Mouse (Mus musculus) heart, embryonic 13.5 days (tissue): ENCODE results near the gene Syne1. TPM values are rescaled to one million over a fixed set of nuclear protein-coding genes. Genes with fewer than 3 reads are reported as not detected.

Experiments used
- ATAC-seq: fragments of 200-750 bp; cut with Nextera tagmentation; 2 replicates; pipeline ENCODE4 v1.8.0; 2017; ENCODE audit warnings: moderate TSS enrichment; ENCODE audit not compliant: insufficient number of reproducible peaks, low FRiP score, low TSS enrichment; ENCODE audit errors: extremely low read depth
- H3K27ac ChIP-seq: fragments of 300-500 bp; sonication (generic); replicated peaks from 2 replicates; pipeline ENCODE4 v1.5.1; 2015; ENCODE audit warnings: moderate library complexity, mild to moderate bottlenecking, inconsistent platforms
- H3K27me3 ChIP-seq: fragments of 300-500 bp; sonication (generic); replicated peaks from 2 replicates; pipeline ENCODE4 v1.6.1; 2015; ENCODE audit warnings: mild to moderate bottlenecking, inconsistent platforms
- H3K36me3 ChIP-seq: fragments of 300-500 bp; sonication (generic); 2 replicates; pipeline ENCODE4 v1.6.1; 2015; ENCODE audit warnings: mild to moderate bottlenecking, inconsistent platforms
- H3K4me1 ChIP-seq: fragments of 300-500 bp; sonication (generic); 2 replicates; pipeline ENCODE4 v1.6.1; 2015; ENCODE audit warnings: inconsistent platforms
- H3K4me2 ChIP-seq: fragments of 300-500 bp; sonication (generic); 2 replicates; pipeline ENCODE4 v1.6.1; 2015; ENCODE audit warnings: inconsistent platforms, mild to moderate bottlenecking, moderate library complexity
- H3K4me3 ChIP-seq: fragments of 300-500 bp; sonication (generic); 2 replicates; pipeline ENCODE4 v1.5.1; 2015; ENCODE audit warnings: moderate library complexity, mild to moderate bottlenecking, inconsistent platforms
- H3K9ac ChIP-seq: fragments of 300-500 bp; sonication (generic); 2 replicates; pipeline ENCODE4 v1.6.1; 2015; ENCODE audit warnings: inconsistent platforms, mild to moderate bottlenecking, moderate library complexity
- H3K9me3 ChIP-seq: fragments of 300-500 bp; sonication (generic); 2 replicates; pipeline ENCODE4 v1.6.1; 2016; ENCODE audit warnings: inconsistent platforms
- WGBS: fragments of 180-500 bp; shearing (Covaris S2); methylation state at CpG from one replicate; pipeline ENCODE4 v1.1.7; 2015; ENCODE audit warnings: mixed read lengths; 5-methylcytosine and 5-hydroxymethylcytosine counted together
- polyA plus RNA-seq: library from polyadenylated mRNA; unstranded; fragments of >200 nt; fragmentation: Nextera tagmentation; extraction: Ambion mirVana; gene quantifications from 2 replicates; pipeline ENCODE4 v1.2.1, GENCODE M21; 2015

Gene Syne1
- polyA plus RNA-seq, 1 experiment from 2014 or later, result 14.6 TPM

- no peak for ATAC-seq
- Histone ChIP-seq H3K4me3 (no peak overlapping the region), H3K9me3 (no peaks in the 10 kb centered on the region), H3K27me3 (no peaks in the 10 kb centered on the region), H3K4me1 (no peaks in the 10 kb centered on the region; the same call in 1 of the 2 replicates), H3K27ac (no peak overlapping the region), H3K4me2 (no peak overlapping the region), H3K36me3 (peaks cover 73% of the 10 kb centered on the region), H3K9ac (no peak overlapping the region)
- 71% methylated on average over 4 of the region's 4 CpGs for WGBS
Observed at GRCm38 (mm10) chr10:5239680-5240079, 311.6 kb downstream of the Syne1 start.

- WGBS, result 72% methylated on average over 4 of the region's 4 CpGs
- Histone ChIP-seq H3K4me1 (no peaks in the 10 kb centered on the region; the same call in 1 of the 2 replicates), H3K9me3 (no peaks in the 10 kb centered on the region), H3K4me2 (no peak overlapping the region), H3K4me3 (no peak overlapping the region), H3K27ac (no peak overlapping the region), H3K27me3 (no peaks in the 10 kb centered on the region), H3K9ac (no peak overlapping the region), H3K36me3 (peaks cover 69% of the 10 kb centered on the region)
- no peak for ATAC-seq
Observed at GRCm38 (mm10) chr10:5236926-5237325, 314.4 kb downstream of the Syne1 start.

GRCm38 (mm10) chr10:5236171-5236570 lies 315.1 kb downstream of the Syne1 start:
- 84% methylated on average over 3 of the region's 3 CpGs for WGBS
- no peak for ATAC-seq
- Histone ChIP-seq H3K9me3 (no peaks in the 10 kb centered on the region), H3K36me3 (peaks cover 74% of the 10 kb centered on the region), H3K27ac (no peak overlapping the region), H3K9ac (no peak overlapping the region), H3K4me2 (no peak overlapping the region), H3K4me3 (no peak overlapping the region), H3K27me3 (no peaks in the 10 kb centered on the region), H3K4me1 (no peaks in the 10 kb centered on the region; the same call in 1 of the 2 replicates)

GRCm38 (mm10) chr10:5234721-5235501 lies 316.4 kb downstream of the Syne1 start:
- H3K9me3 ChIP-seq, result no peaks in the 10 kb centered on the region
- no peaks in the 10 kb centered on the region for H3K27me3 ChIP-seq
- H3K27ac ChIP-seq, result no peak overlapping the region
- H3K36me3 ChIP-seq, result peaks cover 76% of the 10 kb centered on the region
- H3K9ac ChIP-seq, result no peak overlapping the region
- WGBS, result 74% methylated on average over 9 of the region's 9 CpGs
- no peaks in the 10 kb centered on the region; the same call in 1 of the 2 replicates for H3K4me1 ChIP-seq
- H3K4me2 ChIP-seq, result no peak overlapping the region
- no peak overlapping the region for H3K4me3 ChIP-seq
- ATAC-seq, result no peak

- H3K27ac ChIP-seq, result no peak overlapping the region
- H3K4me1 ChIP-seq, result no peaks in the 10 kb centered on the region
- no peaks in the 10 kb centered on the region for H3K9me3 ChIP-seq
- H3K9ac ChIP-seq, result no peak overlapping the region
- H3K4me2 ChIP-seq, result no peak overlapping the region
- peaks cover 74% of the 10 kb centered on the region for H3K36me3 ChIP-seq
- 81% methylated on average over 8 of the region's 8 CpGs for WGBS
- H3K27me3 ChIP-seq, result no peaks in the 10 kb centered on the region
- ATAC-seq, result no peak
- no peak overlapping the region for H3K4me3 ChIP-seq
Observed at GRCm38 (mm10) chr10:5229129-5229528, 322.2 kb downstream of the Syne1 start.

GRCm38 (mm10) chr10:5227395-5228076 lies 323.7 kb downstream of the Syne1 start:
- H3K9me3 ChIP-seq, result no peaks in the 10 kb centered on the region
- ATAC-seq, result no peak
- H3K27ac ChIP-seq, result no peak overlapping the region
- H3K9ac ChIP-seq, result no peak overlapping the region
- no peak overlapping the region for H3K4me3 ChIP-seq
- no peaks in the 10 kb centered on the region for H3K4me1 ChIP-seq
- H3K4me2 ChIP-seq, result no peak overlapping the region
- H3K36me3 ChIP-seq, result peaks cover 66% of the 10 kb centered on the region
- no peaks in the 10 kb centered on the region for H3K27me3 ChIP-seq
- 68% methylated on average over 20 of the region's 20 CpGs for WGBS

- no peak overlapping the region for H3K27ac ChIP-seq
- no peaks in the 10 kb centered on the region for H3K27me3 ChIP-seq
- no peak overlapping the region for H3K4me2 ChIP-seq
- WGBS, result 54% methylated on average over 1 of the region's 1 CpGs
- H3K36me3 ChIP-seq, result peaks cover 64% of the 10 kb centered on the region
- H3K9me3 ChIP-seq, result no peaks in the 10 kb centered on the region
- no peak overlapping the region for H3K4me3 ChIP-seq
- H3K4me1 ChIP-seq, result no peaks in the 10 kb centered on the region
- H3K9ac ChIP-seq, result no peak overlapping the region
- no peak for ATAC-seq
Observed at GRCm38 (mm10) chr10:5215943-5216342, 335.3 kb downstream of the Syne1 start.

GRCm38 (mm10) chr10:5207905-5208641 lies 343.2 kb downstream of the Syne1 start:
- H3K4me2 ChIP-seq, result no peak overlapping the region
- H3K9me3 ChIP-seq, result no peaks in the 10 kb centered on the region
- H3K36me3 ChIP-seq, result peaks cover 41% of the 10 kb centered on the region
- H3K27ac ChIP-seq, result peak overlapping the region; percentile 78
- no peak overlapping the region; the same call in 1 of the 2 replicates for H3K9ac ChIP-seq
- no peak overlapping the region for H3K4me3 ChIP-seq
- WGBS, result 16% methylated on average over 7 of the region's 7 CpGs
- peaks cover 20% of the 10 kb centered on the region for H3K4me1 ChIP-seq
- no peaks in the 10 kb centered on the region for H3K27me3 ChIP-seq
- peak; percentile 74 for ATAC-seq

- H3K27ac ChIP-seq, result no peak overlapping the region
- H3K36me3 ChIP-seq, result peaks cover 53% of the 10 kb centered on the region
- H3K9me3 ChIP-seq, result no peaks in the 10 kb centered on the region
- peaks cover 20% of the 10 kb centered on the region for H3K4me1 ChIP-seq
- no peak for ATAC-seq
- H3K9ac ChIP-seq, result no peak overlapping the region
- H3K4me3 ChIP-seq, result no peak overlapping the region
- WGBS, result 78% methylated on average over 3 of the region's 3 CpGs
- no peak overlapping the region for H3K4me2 ChIP-seq
- H3K27me3 ChIP-seq, result no peaks in the 10 kb centered on the region
Observed at GRCm38 (mm10) chr10:5205977-5206376, 345.3 kb downstream of the Syne1 start.

GRCm38 (mm10) chr10:5205570-5205969 lies 345.7 kb downstream of the Syne1 start:
- Histone ChIP-seq H3K27me3 (no peaks in the 10 kb centered on the region), H3K9me3 (no peaks in the 10 kb centered on the region), H3K4me3 (no peak overlapping the region), H3K36me3 (peaks cover 51% of the 10 kb centered on the region), H3K4me2 (no peak overlapping the region), H3K9ac (no peak overlapping the region), H3K27ac (no peak overlapping the region), H3K4me1 (peaks cover 20% of the 10 kb centered on the region)
- no peak for ATAC-seq
- 76% methylated on average over 5 of the region's 5 CpGs for WGBS

GRCm38 (mm10) chr10:5203837-5204236 lies 347.4 kb downstream of the Syne1 start:
- 78% methylated on average over 10 of the region's 10 CpGs for WGBS
- Histone ChIP-seq H3K36me3 (peaks cover 53% of the 10 kb centered on the region), H3K27me3 (no peaks in the 10 kb centered on the region), H3K9me3 (no peaks in the 10 kb centered on the region), H3K27ac (no peak overlapping the region), H3K4me1 (peaks cover 20% of the 10 kb centered on the region), H3K4me3 (no peak overlapping the region), H3K4me2 (no peak overlapping the region), H3K9ac (no peak overlapping the region)
- ATAC-seq, result no peak
